Mouse (Mus musculus): ENCODE measurements around the gene Oprm1. TPM values are rescaled to one million over a fixed set of nuclear protein-coding genes. Genes with fewer than 3 reads are reported as not detected.
A peak's percentile ranks its signal among the peaks of the same experiment; 100 is the strongest.

Gene Oprm1
- polyA plus RNA-seq, 1 experiment from 2014 or later = 0.06 TPM

DNA sequence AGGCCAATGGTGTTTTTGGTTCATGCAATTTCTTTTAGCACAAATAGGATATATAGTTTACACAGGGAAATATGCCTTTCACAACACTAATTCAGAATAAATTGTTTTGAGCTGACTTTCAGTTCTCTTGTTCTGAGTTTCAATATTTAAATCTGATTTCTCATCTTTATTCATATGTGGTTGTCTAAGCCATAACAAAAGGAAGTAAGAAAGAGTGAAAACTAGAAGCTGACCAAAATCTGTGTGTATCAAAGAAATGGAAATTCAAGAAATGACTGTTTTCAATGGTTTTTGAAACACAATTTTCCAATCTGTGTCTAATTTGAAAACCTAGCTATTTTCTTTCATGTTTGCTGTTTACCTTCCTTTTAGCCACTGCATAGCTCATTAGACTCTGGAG lies 282.7 kb downstream of the Oprm1 start:
- Histone ChIP-seq H3K27ac (replicated peaks) (no peak overlapping the region), H3K27me3 (ENCODE audit: low read depth, poor library complexity, severe bottlenecking) (no peaks in the 10 kb centered on the region)

DNA sequence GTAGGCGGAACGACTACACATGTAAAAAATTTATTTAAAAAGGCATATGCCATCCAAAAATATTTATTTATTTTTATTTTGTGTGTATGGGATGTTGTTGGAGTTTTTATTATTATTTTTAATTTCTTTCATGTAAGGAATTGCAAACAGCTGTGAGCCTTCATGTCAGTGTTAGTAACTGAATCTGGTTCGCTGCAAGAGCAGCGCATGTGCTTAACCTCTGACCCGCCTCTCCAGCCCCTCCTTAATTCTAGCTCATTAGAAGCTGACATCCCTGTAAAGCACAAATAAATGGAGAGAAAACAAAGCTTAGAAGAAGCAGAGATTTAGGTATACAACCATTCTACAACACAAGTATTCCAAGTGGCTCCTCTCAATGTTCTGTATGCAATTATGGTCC lies 285.6 kb downstream of the Oprm1 start:
- no peak overlapping the region for H3K4me3 ChIP-seq
- 70% methylated on average over 5 of the region's 5 CpGs for WGBS

More for the DNA sequence above, 282.7 kb downstream of the Oprm1 start:
- Histone ChIP-seq H3K4me1 (no peaks in the 10 kb centered on the region), H3K9me3 (replicated peaks) (no peaks in the 10 kb centered on the region), H3K36me3 (no peaks in the 10 kb centered on the region), H3K4me3 (no peak overlapping the region)
- DNase-seq (ENCODE audit: low spot score) = no peak

GRCm38 (mm10) chr10:7047288-7047918 lies 289.1 kb downstream of the Oprm1 start:
- no peak overlapping the region for H3K27ac ChIP-seq (replicated peaks)
- no peak for DNase-seq (ENCODE audit: low spot score)
- WGBS = 88% methylated on average over 10 of the region's 10 CpGs

More for the DNA sequence above, 285.6 kb downstream of the Oprm1 start:
- no peaks in the 10 kb centered on the region for H3K9me3 ChIP-seq (replicated peaks)
- H3K4me1 ChIP-seq = no peaks in the 10 kb centered on the region
- H3K27me3 ChIP-seq (ENCODE audit: low read depth, poor library complexity, severe bottlenecking) = no peaks in the 10 kb centered on the region
- no peaks in the 10 kb centered on the region for H3K36me3 ChIP-seq
- no peak overlapping the region for H3K27ac ChIP-seq (replicated peaks)
- DNase-seq (ENCODE audit: low spot score) = no peak

DNA sequence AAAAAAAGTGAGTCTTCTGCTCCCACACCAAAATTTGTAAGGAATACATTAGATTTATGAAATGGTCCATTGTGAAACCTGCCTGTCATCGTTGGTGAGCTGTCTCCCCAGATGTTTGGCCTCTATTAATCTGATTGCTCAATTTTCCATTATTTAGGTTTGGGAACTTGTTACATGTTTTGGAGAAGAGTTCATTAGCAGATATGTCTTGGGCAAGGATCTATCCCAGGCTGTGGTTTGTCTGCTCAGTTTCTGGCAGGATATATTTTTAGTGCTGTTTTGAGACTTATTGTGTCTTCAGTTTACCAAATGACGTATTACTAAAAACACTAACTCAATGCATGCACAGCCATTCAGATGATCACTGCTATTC lies 289.6 kb downstream of the Oprm1 start:
- DNase-seq (ENCODE audit: low spot score) = no peak
- H3K4me1 ChIP-seq = peaks cover 8% of the 10 kb centered on the region
- H3K27me3 ChIP-seq (ENCODE audit: low read depth, poor library complexity, severe bottlenecking) = no peaks in the 10 kb centered on the region
- no peak overlapping the region for H3K4me3 ChIP-seq
- H3K9me3 ChIP-seq (replicated peaks) = no peaks in the 10 kb centered on the region
- WGBS = 87% methylated on average over 2 of the region's 2 CpGs
- H3K36me3 ChIP-seq = no peaks in the 10 kb centered on the region
- no peak overlapping the region for H3K27ac ChIP-seq (replicated peaks)

More at GRCm38 (mm10) chr10:7047288-7047918, 289.1 kb downstream of the Oprm1 start:
- no peaks in the 10 kb centered on the region for H3K27me3 ChIP-seq (ENCODE audit: low read depth, poor library complexity, severe bottlenecking)
- H3K4me1 ChIP-seq = peaks cover 3% of the 10 kb centered on the region
- H3K4me3 ChIP-seq = no peak overlapping the region
- H3K36me3 ChIP-seq = no peaks in the 10 kb centered on the region
- no peaks in the 10 kb centered on the region for H3K9me3 ChIP-seq (replicated peaks)

DNA sequence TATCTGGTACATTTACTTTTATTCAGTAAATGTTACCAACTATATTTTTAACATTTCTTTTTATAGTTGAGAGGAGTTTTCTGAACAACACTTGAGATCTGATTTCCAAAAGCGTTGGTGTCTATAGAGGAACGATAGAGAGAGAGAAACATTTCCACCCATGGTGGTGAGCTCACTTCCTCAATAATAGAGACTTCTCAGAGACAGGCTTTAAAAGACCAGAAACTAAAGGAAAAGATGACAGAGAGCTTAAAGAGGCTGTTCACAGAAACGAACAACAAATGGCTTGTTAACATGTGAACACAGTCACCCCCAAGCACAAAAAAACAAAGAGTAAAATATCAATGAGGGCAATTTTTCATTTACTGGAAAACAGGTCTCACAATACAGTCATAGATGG lies 291.6 kb downstream of the Oprm1 start:
- Histone ChIP-seq H3K4me3 (no peak overlapping the region), H3K27ac (replicated peaks) (no peak overlapping the region), H3K4me1 (peaks cover 10% of the 10 kb centered on the region), H3K27me3 (ENCODE audit: low read depth, poor library complexity, severe bottlenecking) (no peaks in the 10 kb centered on the region), H3K36me3 (no peaks in the 10 kb centered on the region), H3K9me3 (replicated peaks) (no peaks in the 10 kb centered on the region)
- no peak for DNase-seq (ENCODE audit: low spot score)
- 87% methylated on average over 3 of the region's 3 CpGs for WGBS

- peaks cover 14% of the 10 kb centered on the region for H3K4me1 ChIP-seq
- peak within 1 kb of the TSS; percentile 82 for H3K27ac ChIP-seq (replicated peaks)
- no peaks in the 10 kb centered on the region for H3K27me3 ChIP-seq (ENCODE audit: low read depth, poor library complexity, severe bottlenecking)
- peak; percentile 43 for DNase-seq (ENCODE audit: low spot score)
- H3K4me3 ChIP-seq = peak within 1 kb of the TSS; percentile 28; the same call in 1 of the 2 replicates
- no peaks in the 10 kb centered on the region for H3K36me3 ChIP-seq
- H3K9me3 ChIP-seq (replicated peaks) = no peaks in the 10 kb centered on the region
- 26% methylated on average over 12 of the region's 12 CpGs for WGBS
Observed at GRCm38 (mm10) chr10:7052315-7053017, 294.2 kb downstream of the Oprm1 start, which contains the start of gene Ipcef1. Gene Ipcef1 (minus strand): TSS chr10:7052478.

GRCm38 (mm10) chr10:7054560-7055205 lies 296.4 kb downstream of the Oprm1 start:
- Histone ChIP-seq H3K27me3 (ENCODE audit: low read depth, poor library complexity, severe bottlenecking) (no peaks in the 10 kb centered on the region), H3K4me3 (no peak overlapping the region), H3K4me1 (peaks cover 14% of the 10 kb centered on the region), H3K27ac (replicated peaks) (no peak overlapping the region), H3K9me3 (replicated peaks) (no peaks in the 10 kb centered on the region), H3K36me3 (no peaks in the 10 kb centered on the region)
- WGBS = 73% methylated on average over 6 of the region's 6 CpGs
- no peak for DNase-seq (ENCODE audit: low spot score)

DNA sequence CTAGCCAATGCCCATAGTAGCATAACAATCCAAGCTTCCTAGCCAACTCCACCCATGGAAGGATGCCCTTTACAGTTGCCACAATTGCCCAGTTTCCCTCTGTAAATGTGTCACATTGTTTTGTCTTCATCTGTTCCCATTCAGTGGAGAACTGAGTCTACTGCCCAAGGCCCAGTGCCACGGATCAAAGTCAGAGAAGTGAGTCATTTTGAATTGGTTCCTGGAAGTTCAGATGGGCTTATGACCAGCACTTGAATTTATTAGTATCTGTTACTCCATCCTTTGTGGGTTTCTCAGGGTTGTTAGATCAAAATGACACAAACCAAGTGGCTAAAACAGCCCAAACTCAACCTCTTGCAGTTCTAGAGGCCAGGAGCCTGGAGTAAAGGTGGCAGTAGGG lies 299.2 kb downstream of the Oprm1 start:
- 81% methylated on average over 1 of the region's 1 CpGs for WGBS
- Histone ChIP-seq H3K4me3 (no peak overlapping the region), H3K4me1 (peaks cover 9% of the 10 kb centered on the region), H3K36me3 (no peaks in the 10 kb centered on the region), H3K27me3 (ENCODE audit: low read depth, poor library complexity, severe bottlenecking) (no peaks in the 10 kb centered on the region), H3K9me3 (replicated peaks) (no peaks in the 10 kb centered on the region), H3K27ac (replicated peaks) (no peak overlapping the region)
- DNase-seq (ENCODE audit: low spot score) = no peak

GRCm38 (mm10) chr10:7060326-7060725 lies 302.0 kb downstream of the Oprm1 start:
- no peak overlapping the region for H3K4me3 ChIP-seq

GRCm38 (mm10) chr10:7062993-7063392 lies 304.7 kb downstream of the Oprm1 start:
- Histone ChIP-seq H3K4me3 (no peak overlapping the region), H3K27me3 (ENCODE audit: low read depth, poor library complexity, severe bottlenecking) (no peaks in the 10 kb centered on the region), H3K4me1 (no peaks in the 10 kb centered on the region), H3K36me3 (no peaks in the 10 kb centered on the region), H3K27ac (replicated peaks) (no peak overlapping the region), H3K9me3 (replicated peaks) (no peaks in the 10 kb centered on the region)
- 93% methylated on average over 7 of the region's 7 CpGs for WGBS
- no peak for DNase-seq (ENCODE audit: low spot score)

More at GRCm38 (mm10) chr10:7060326-7060725, 302.0 kb downstream of the Oprm1 start:
- no peaks in the 10 kb centered on the region for H3K27me3 ChIP-seq (ENCODE audit: low read depth, poor library complexity, severe bottlenecking)
- DNase-seq (ENCODE audit: low spot score) = no peak
- no peaks in the 10 kb centered on the region for H3K9me3 ChIP-seq (replicated peaks)
- no peak overlapping the region for H3K27ac ChIP-seq (replicated peaks)
- WGBS = 78% methylated on average over 5 of the region's 5 CpGs
- no peaks in the 10 kb centered on the region for H3K36me3 ChIP-seq
- peaks cover 4% of the 10 kb centered on the region; the same call in 1 of the 2 replicates for H3K4me1 ChIP-seq

DNA sequence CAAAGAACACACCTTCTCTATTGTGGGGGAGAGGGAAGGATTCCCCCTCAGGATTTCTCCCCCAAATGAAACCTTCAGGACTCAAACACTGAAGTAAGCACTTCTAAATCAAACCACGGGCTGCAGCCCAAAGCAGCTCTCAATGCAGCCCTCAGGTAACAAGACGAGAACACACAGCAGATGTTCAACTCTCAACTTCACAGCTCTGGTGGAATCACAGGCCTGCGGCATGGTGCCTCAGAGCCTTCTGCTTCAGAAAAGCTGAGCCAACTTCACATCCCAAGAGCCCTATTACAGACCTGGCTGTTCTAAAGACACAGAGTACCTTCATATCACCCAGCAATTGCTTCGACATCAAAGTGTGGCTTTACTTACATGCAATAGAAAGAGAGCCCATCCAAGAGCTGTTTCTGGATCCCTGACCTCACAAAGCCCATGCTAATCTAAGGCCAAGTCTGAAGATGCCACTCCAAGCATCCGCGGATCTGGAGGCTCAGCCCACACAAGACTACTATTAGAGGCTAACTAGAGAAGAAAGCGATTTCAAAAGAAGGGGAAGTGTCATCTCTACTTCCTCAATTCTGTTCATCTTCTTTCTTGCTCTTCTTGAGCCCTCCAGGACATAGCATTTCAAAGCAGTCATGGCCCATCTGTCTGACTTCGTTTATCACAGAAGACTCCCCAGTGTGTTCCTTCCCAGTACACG lies 305.6 kb downstream of the Oprm1 start:
- Histone ChIP-seq H3K27ac (replicated peaks) (no peak overlapping the region), H3K4me3 (no peak overlapping the region), H3K4me1 (no peaks in the 10 kb centered on the region), H3K9me3 (replicated peaks) (no peaks in the 10 kb centered on the region), H3K36me3 (no peaks in the 10 kb centered on the region), H3K27me3 (ENCODE audit: low read depth, poor library complexity, severe bottlenecking) (no peaks in the 10 kb centered on the region)
- no peak for DNase-seq (ENCODE audit: low spot score)
- 88% methylated on average over 9 of the region's 9 CpGs for WGBS

DNA sequence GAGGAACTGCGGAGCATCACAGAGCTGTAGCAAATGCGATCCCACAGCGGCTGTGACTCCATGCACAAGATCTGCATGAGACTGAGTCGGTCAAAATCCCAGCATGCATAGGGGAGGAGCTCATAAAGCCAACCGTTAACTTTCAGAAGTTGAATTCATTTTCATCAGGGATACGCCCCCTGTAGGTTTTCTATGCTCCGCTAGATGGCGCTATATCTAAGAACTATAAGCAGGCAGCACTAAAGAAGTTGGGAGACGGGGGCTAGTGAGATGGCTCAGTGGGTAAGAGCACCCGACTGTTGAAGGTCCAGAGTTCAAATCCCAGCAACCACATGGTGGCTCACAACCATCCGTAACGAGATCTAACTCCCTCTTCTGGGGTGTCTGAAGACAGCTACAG lies 310.3 kb downstream of the Oprm1 start:
- 64% methylated on average over 12 of the region's 12 CpGs for WGBS
- Histone ChIP-seq H3K27ac (replicated peaks) (no peak overlapping the region), H3K36me3 (no peaks in the 10 kb centered on the region), H3K4me3 (no peak overlapping the region), H3K9me3 (replicated peaks) (no peaks in the 10 kb centered on the region), H3K27me3 (ENCODE audit: low read depth, poor library complexity, severe bottlenecking) (no peaks in the 10 kb centered on the region), H3K4me1 (peaks cover 14% of the 10 kb centered on the region)
- no peak for DNase-seq (ENCODE audit: low spot score)

Data from midbrain, embryonic 10.5 days (tissue).